Mouse (Mus musculus): ENCODE data around the gene Dusp8. TPM values are rescaled to one million over a fixed set of nuclear protein-coding genes. Genes with fewer than 3 reads are reported as not detected.
A peak's percentile ranks its signal among the peaks of the same experiment; 100 is the strongest.

Dusp8 gene
- polyA plus RNA-seq, 1 experiment from 2014 or later: 1.8 TPM

DNA sequence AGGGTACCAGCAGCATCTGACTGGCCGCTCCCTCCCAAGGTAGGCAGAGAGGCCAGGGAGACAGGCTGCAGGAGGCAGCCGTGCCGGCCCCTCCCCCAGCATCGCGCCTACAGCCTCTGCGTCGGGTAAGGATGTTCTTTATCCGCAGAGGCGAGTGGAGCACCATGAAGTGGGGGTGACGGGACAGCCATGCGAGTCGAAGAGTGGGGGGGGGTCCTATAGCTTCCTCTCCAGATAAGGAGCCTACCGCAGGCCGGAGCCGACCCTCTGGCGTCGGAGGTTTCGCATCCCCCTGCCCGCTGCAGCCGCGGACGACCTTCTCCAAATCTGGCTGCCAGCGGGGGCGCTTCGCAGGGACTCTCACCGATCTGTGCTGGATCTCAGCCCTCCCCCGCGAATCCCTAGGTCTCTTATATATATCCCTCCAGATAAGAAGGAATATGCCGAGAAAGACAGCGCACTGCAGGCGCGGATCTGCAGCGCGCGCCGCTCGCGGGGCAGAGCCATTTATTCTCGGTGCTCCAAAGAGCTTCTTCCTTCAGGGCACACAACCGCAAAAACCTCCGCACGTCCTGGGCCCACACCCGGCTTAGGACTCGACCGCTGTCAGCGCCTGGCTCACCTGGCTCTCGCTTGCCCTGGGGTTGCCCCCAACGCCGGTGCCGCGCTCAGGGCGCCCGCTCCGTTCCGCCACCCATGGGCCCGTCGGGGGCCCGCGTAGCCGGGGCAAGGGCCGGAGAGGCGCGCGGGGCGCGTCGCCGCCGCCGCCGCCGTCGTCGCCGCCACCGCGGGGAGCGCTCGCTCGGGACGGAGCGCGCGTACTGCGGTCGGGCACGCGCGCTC, 1.1 kb downstream of the Dusp8 start:
- peak; percentile 74 for ATAC-seq
- peak overlapping the region; percentile 88 for H3K4me2 ChIP-seq (ENCODE audit: low read depth, low read length)
- peak overlapping the region; percentile 67 for H3K4me3 ChIP-seq (ENCODE audit: low read depth, low read length)
- peaks cover 64% of the 10 kb centered on the region for H3K27me3 ChIP-seq (ENCODE audit: insufficient read depth, low read length)
- H3K4me1 ChIP-seq (ENCODE audit: insufficient read depth): peaks cover 30% of the 10 kb centered on the region
- WGBS (ENCODE audit: insufficient replicate concordance): under 1% methylated on average over 82 of the region's 89 CpGs
- no peak for TF ChIP-seq CTCF (IDR thresholded peaks at IDR 0.05; ENCODE audit: low read depth)
- no peak for TF ChIP-seq EP300 (IDR thresholded peaks at IDR 0.05; ENCODE audit: low read depth)
- DNase-seq: peak; percentile 55
- peak overlapping the region; percentile 66 for H3K27ac ChIP-seq (ENCODE audit: low read depth)
- peak overlapping the region; percentile 84 for H3K9ac ChIP-seq (replicated peaks)
- no peaks in the 10 kb centered on the region for H3K9me3 ChIP-seq (ENCODE audit: low read length)
- no peaks in the 10 kb centered on the region for H3K36me3 ChIP-seq (replicated peaks; ENCODE audit: insufficient read depth, low read length)

DNA sequence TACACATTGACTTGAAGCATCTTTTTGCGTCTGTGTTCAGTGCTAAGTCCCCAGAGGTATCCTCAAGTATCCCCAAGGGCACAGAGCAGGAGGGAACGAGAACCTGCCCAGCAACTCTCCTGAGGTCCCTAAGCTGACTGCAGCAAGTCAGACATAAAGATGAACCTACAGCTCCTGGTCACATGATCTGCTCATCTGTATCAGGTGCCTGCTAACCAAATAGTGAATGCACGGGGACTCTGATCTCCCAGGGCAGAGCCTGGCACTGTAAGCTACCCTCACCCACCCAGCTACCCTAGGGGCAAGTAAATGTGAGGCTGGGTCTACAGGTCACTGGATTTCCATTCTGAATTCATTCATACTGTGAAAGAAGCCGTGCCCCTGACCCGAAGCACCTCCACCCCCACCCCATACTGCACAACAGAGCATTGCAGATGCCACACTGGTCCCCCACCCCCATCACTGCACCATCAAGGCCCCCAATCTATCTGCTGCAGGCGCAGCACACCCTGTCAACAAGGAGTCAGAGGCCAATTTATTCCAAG, 1.9 kb downstream of the Dusp8 start:
- H3K9me3 ChIP-seq (ENCODE audit: low read length): no peaks in the 10 kb centered on the region
- H3K4me3 ChIP-seq (ENCODE audit: low read depth, low read length): peak overlapping the region; percentile 67
- peak; percentile 13 for DNase-seq
- TF ChIP-seq CTCF (IDR thresholded peaks at IDR 0.05; ENCODE audit: low read depth): no peak
- no peak for TF ChIP-seq EP300 (IDR thresholded peaks at IDR 0.05; ENCODE audit: low read depth)
- WGBS (ENCODE audit: insufficient replicate concordance): 34% methylated on average over 6 of the region's 6 CpGs
- peaks cover 38% of the 10 kb centered on the region for H3K4me1 ChIP-seq (ENCODE audit: insufficient read depth)
- no peak for ATAC-seq
- H3K27me3 ChIP-seq (ENCODE audit: insufficient read depth, low read length): peaks cover 61% of the 10 kb centered on the region
- peak overlapping the region; percentile 16; the same call in 1 of the 2 replicates for H3K27ac ChIP-seq (ENCODE audit: low read depth)
- H3K4me2 ChIP-seq (ENCODE audit: low read depth, low read length): peak overlapping the region; percentile 88
- peak overlapping the region; percentile 84 for H3K9ac ChIP-seq (replicated peaks)
- H3K36me3 ChIP-seq (replicated peaks; ENCODE audit: insufficient read depth, low read length): no peaks in the 10 kb centered on the region

DNA sequence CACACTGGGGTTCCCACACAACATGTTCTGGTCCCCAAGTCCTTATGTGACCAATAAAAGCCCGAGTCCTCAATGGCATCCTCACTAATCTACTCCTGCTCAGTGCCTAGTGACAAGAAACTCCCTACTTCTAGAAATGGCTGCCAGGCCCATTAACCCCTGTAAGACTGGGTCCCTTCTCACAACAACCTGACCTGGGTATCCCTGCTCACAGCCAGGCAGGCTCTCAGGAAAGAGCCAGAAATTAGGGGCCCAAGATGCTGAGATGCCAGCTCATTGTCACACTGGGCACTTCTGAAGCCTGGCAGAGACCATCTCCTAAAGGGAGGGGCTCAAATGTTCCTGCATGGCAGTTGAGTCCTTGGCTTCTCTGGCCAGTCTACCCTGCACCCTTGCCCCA, 2.7 kb downstream of the Dusp8 start:
- DNase-seq: no peak
- Histone ChIP-seq H3K27me3 (ENCODE audit: insufficient read depth, low read length) (peaks cover 67% of the 10 kb centered on the region), H3K36me3 (replicated peaks; ENCODE audit: insufficient read depth, low read length) (0 out of 2 replicates have a peak, but pooled peaks cover 4% of the 10 kb centered on the region), H3K9me3 (ENCODE audit: low read length) (no peaks in the 10 kb centered on the region), H3K4me1 (ENCODE audit: insufficient read depth) (peaks cover 45% of the 10 kb centered on the region), H3K27ac (ENCODE audit: low read depth) (no peak overlapping the region), H3K4me3 (ENCODE audit: low read depth, low read length) (peak overlapping the region; percentile 67), H3K9ac (replicated peaks) (no peak overlapping the region; the same call in 1 of the 2 replicates), H3K4me2 (ENCODE audit: low read depth, low read length) (peak overlapping the region; percentile 88)
- TF ChIP-seq EP300 (IDR thresholded peaks at IDR 0.05; ENCODE audit: low read depth): no peak
- no peak for TF ChIP-seq CTCF (IDR thresholded peaks at IDR 0.05; ENCODE audit: low read depth)
- 31% methylated on average over 1 of the region's 1 CpGs for WGBS (ENCODE audit: insufficient replicate concordance)
- no peak for ATAC-seq

DNA sequence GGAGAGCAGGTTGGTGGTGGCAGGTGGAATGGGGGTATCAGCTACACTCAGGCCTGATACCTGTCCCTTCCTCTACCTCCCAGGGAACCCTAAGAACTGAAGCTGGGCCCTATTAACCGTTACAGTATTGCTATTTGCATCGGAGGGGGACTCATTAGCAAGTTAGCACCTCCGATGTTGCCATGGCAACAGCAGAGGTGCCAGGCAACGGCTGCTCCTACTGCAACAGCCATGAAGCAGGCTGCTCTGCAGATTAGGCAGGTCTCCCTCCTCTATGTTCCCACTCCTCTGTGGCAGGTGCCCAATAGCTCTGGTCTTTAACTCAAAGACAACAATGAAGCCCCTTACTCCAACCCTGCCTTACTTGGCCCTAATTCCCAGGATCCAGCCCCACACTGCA, 3.8 kb downstream of the Dusp8 start:
- Histone ChIP-seq H3K27ac (ENCODE audit: low read depth) (no peak overlapping the region), H3K4me3 (ENCODE audit: low read depth, low read length) (no peak overlapping the region), H3K4me1 (ENCODE audit: insufficient read depth) (peaks cover 55% of the 10 kb centered on the region), H3K9ac (replicated peaks) (no peak overlapping the region), H3K9me3 (ENCODE audit: low read length) (no peaks in the 10 kb centered on the region), H3K27me3 (ENCODE audit: insufficient read depth, low read length) (peaks cover 59% of the 10 kb centered on the region), H3K4me2 (ENCODE audit: low read depth, low read length) (no peak overlapping the region), H3K36me3 (replicated peaks; ENCODE audit: insufficient read depth, low read length) (0 out of 2 replicates have a peak, but pooled peaks cover 6% of the 10 kb centered on the region)
- TF ChIP-seq EP300 (IDR thresholded peaks at IDR 0.05; ENCODE audit: low read depth): no peak
- no peak for TF ChIP-seq CTCF (IDR thresholded peaks at IDR 0.05; ENCODE audit: low read depth)
- 19% methylated on average over 4 of the region's 4 CpGs for WGBS (ENCODE audit: insufficient replicate concordance)
- DNase-seq (peak; percentile 16), ATAC-seq (no peak)

DNA sequence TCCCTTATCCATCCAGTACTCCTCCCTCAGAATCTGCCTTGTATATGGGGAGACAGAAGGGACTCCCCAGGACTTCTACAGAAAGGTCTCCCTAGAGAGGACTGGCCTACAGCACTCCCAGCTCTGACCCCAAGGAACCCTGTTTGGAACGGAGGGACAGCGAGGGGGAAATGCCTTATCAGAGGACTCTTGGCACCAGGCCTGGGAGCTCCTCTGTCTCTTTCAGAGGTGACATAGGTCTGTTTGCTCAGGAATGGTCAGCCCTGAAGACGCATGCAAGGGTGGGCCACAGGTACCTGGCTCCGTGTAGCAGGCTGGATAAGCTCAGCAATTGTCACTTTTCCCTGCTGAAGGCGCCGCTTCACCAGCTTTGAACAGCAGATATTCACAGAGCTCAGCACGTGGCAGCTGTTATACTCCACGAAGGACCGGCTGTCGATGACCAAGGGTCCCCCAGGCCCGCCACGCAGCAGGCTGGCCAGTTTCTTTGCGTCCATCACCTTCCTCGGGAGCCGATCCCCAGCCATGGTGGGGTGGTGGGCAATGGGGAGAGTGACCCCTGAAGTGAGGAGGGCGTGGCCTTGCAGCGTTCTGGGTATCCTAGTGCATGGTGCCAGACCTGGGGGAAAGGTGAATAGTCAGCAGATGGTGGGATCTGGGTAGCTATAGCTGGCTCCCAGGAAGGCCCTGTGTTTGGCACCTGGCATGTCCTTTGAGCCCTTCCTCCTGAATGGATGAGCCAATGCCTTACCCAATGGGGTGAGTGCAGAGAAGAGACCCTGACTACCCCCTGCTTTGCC, 5.8 kb downstream of the Dusp8 start:
- H3K9me3 ChIP-seq (ENCODE audit: low read length): no peaks in the 10 kb centered on the region
- H3K36me3 ChIP-seq (replicated peaks; ENCODE audit: insufficient read depth, low read length): peaks cover 10% of the 10 kb centered on the region; the same call in 1 of the 2 replicates
- no peak overlapping the region for H3K9ac ChIP-seq (replicated peaks)
- H3K4me1 ChIP-seq (ENCODE audit: insufficient read depth): peaks cover 67% of the 10 kb centered on the region
- DNase-seq (peak; percentile 16), ATAC-seq (no peak)
- H3K27ac ChIP-seq (ENCODE audit: low read depth): 0 out of 2 replicates have a peak overlapping the region, but pooled peaks have one; percentile 29
- peaks cover 43% of the 10 kb centered on the region for H3K27me3 ChIP-seq (ENCODE audit: insufficient read depth, low read length)
- TF ChIP-seq EP300 (IDR thresholded peaks at IDR 0.05; ENCODE audit: low read depth) (no peak), CTCF (IDR thresholded peaks at IDR 0.05; ENCODE audit: low read depth) (no peak)
- no peak overlapping the region for H3K4me3 ChIP-seq (ENCODE audit: low read depth, low read length)
- no peak overlapping the region for H3K4me2 ChIP-seq (ENCODE audit: low read depth, low read length)
- 67% methylated on average over 17 of the region's 17 CpGs for WGBS (ENCODE audit: insufficient replicate concordance)
